Mouse (Mus musculus): ENCODE results near the gene Cxcr3. TPM values are rescaled to one million over a fixed set of nuclear protein-coding genes. Genes with fewer than 3 reads are reported as not detected.

The Cxcr3 gene
- under 1 TPM in 1 of 2 experiments, not detected in 1; 0.12 TPM for total RNA-seq (2021)
- long read RNA-seq, experiment 1: 0 reads
- long read RNA-seq, experiment 2: 0 reads

DNA sequence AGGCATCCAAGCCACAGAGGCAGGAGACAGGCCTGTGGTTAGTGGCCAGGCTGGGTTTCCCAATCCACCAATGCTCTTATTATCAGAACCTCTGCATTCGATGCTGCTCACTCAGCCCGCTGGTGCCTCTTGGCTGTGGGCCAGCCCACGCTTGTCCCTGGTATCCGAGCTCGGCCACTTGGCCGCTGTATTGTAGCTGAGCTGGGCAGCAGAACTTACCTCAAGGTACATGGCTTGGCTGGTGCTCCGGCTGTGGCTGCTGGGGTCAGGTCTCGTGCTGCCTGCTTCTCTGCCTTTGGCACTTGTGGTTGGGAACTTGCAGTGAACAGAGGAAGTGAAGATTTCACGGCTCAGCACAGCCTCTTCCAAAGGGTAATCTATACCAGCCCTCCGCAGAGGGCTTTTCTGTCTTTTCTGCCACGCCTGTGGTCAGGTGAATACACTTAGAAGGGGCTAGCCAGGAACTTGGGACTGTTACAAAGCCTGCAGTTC is at the start of gene Cxcr3:
TSS of gene Cxcr3 (minus strand) at position 442 of the 492 bp plus-strand sequence.
- DNase-seq (ENCODE audit: low spot score): peak; percentile 1

DNA sequence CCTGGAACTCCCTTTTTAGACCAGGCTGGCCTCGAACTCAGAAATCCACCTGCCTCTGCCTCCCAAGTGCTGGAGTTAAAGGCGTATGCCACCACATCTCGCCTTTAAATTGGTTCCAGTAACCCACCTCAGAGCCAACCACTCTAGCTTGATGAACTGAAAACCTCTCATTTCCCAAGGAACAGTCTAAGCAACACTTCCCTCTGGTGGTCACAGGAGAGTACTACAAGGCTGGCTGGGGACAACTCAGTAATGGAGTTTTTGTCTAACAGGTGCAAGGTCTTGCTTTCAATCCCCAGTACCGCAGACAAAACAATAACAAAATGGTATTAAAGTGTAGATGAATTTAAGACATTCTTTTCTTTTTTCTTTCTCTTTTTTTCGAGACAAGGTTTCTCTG is 38.0 kb upstream of the Cxcr3 start:
- DNase-seq (ENCODE audit: low spot score): peak; percentile 34

DNA sequence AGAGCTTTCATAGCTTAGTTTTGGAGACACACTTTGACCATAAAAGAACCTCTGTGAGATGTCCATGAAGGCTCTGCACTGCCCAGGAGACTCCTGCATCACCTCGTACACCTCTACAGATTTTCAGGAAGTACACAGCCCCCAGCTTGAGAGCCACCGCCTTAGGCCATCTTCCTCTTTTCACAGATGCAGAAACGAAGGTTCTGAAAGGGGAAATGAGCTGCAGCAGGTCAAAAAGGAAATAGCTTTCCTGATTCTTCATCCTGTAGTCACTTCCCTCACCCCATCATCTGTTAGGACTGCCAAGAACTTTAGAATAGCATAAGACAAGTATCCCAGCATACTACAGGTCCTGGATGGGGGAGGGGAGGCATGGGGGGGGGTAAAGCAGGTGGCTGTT is 36.2 kb upstream of the Cxcr3 start:
- no peak for DNase-seq (ENCODE audit: low spot score)

DNA sequence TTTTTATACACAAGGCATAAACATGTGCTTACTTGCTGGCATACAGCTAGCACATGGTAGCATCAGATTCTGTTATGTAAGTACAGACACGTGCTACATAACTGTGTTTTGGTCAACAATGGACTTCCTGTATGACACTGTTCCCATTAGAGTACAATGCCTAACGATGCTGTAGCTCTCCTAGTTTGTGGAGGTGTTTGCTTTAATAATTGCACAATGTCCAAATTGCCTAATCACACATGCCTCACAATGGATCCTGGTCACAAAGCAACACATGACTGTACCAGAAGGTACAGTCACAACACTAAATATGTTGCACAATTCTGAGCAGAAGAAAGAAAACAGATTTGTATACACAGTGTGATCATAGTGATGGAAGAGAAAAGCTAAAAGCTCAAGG is 35.4 kb upstream of the Cxcr3 start:
- no peak for DNase-seq (ENCODE audit: low spot score)

DNA sequence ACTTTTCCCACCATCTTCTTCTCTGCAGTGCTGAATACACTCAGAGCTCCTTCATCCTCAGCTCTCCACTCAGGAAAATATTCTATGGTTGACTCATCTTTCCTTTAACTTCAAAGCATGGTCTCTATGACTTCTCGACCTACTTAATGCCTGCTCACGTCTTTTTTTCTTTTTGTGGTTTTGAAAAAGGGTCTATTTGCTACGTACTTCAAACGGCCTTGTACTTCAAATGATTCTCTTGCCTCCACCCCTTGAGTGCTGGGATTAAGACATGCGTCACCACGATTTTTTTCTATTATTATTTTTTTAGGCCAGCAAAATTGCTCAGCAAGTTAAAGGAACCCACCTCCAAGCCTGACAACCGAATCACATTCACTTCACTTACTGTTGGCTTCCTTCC is 33.2 kb upstream of the Cxcr3 start:
- no peak for DNase-seq (ENCODE audit: low spot score)

DNA sequence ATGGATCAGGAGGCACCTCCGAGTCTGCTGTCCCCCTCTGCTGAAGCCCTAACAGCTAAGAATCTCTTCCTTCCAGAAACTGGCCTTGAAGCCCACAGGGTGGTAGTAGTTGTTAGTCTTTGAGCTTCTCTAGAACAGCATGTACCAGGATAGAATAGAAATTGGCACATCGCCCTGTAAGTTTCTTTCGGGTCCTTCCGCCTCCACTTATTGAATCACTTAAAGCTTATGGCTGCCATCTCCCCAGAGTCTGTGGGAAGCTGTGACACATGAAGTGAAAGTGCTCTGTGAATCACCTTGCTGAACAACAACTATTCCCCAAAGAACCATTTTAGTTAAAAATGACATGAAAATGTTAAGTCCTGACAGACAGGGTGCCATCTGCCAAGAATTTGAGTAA is 31.0 kb upstream of the Cxcr3 start:
- no peak for DNase-seq (ENCODE audit: low spot score)

DNA sequence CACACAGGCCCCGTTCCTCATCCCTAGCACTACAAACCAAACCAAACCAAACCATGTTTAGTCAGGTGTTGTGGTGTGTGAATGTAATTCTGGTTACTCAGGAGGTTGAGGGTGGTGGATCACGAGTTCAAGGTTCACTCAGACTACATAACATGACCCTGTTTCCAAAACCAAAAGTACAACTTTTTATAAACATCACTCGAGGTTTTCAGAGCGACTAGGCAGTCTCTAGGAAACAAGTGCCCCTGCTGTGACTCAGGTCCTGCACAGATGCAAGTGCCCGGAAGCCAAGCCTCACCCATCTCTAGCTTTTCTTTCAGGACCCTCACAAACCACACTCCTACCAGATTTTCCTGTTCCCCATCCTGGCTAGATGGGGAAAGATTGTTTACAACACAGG is 30.6 kb upstream of the Cxcr3 start:
- DNase-seq (ENCODE audit: low spot score): no peak

DNA sequence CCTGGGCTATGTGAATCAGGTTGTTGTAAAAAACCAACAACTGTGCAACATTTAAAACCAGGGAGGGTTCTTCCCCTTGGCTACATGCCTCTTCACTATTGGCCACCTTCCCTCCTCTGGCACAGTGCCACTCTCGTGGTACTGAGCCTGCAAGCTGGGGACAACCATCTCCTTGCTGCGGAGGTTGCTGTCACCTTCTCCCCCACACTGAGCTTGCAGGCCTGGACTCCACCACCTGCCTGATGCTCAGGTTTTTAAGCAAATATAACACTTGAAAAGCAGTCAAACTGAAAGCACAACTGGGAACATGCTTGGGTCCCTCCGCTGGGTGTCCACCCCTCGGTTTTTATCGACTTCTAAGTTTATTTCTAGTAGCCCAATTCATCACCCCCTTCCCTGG is 20.4 kb upstream of the Cxcr3 start:
- no peak for DNase-seq (ENCODE audit: low spot score)

DNA sequence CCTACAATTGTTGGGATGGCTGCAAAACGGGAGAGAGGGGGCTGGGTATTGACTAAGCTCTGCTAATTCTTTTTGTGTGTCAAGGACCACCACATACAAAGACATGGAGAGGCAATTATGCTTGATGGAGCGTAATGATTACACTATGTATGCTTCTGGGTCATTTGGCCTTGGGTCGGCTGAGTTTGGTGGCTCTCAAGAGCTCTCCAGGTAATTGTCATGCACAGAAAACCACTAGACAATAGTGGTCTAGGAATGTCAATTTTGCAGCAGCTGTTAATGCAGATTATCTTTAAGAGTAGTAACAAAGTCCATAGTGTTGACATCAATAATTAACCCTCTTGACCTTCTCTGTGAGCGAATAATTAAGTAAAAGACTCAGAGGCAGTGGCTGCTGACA is 16.1 kb upstream of the Cxcr3 start:
- no peak for DNase-seq (ENCODE audit: low spot score)

- DNase-seq (ENCODE audit: low spot score): no peak
Observed at GRCm38 (mm10) chrX:101741064-101741433, 7.0 kb upstream of the Cxcr3 start.

GRCm38 (mm10) chrX:101740335-101741063 is 6.4 kb upstream of the Cxcr3 start:
- DNase-seq (ENCODE audit: low spot score): no peak

GRCm38 (mm10) chrX:101737201-101737600 is 3.1 kb upstream of the Cxcr3 start:
- no peak for DNase-seq (ENCODE audit: low spot score)

GRCm38 (mm10) chrX:101734981-101735380 is 912 bp upstream of the Cxcr3 start:
- no peak for DNase-seq (ENCODE audit: low spot score)

DNA sequence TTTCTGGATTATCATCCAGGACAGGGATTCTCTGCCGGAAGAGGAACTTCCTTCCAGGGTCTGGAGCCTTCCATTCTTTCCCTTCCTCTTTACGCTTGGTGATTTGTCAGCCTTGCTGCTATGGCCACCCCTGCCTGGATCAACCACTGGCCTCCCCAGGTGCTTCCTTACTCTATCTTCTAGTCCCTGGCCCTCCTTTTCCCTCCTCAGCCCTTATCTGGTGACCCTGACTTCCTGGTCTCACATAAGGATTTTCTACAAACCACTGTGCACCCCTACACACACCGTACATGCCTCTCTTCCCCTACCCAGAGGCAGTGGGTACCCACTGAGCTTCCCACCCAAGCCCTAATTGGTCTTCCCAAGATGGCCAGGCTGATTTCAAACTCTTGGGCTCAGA is 781 bp downstream of the Cxcr3 start:
- no peak for DNase-seq (ENCODE audit: low spot score)

GRCm38 (mm10) chrX:101732644-101733043 is 1.4 kb downstream of the Cxcr3 start:
- no peak for DNase-seq (ENCODE audit: low spot score)

DNA sequence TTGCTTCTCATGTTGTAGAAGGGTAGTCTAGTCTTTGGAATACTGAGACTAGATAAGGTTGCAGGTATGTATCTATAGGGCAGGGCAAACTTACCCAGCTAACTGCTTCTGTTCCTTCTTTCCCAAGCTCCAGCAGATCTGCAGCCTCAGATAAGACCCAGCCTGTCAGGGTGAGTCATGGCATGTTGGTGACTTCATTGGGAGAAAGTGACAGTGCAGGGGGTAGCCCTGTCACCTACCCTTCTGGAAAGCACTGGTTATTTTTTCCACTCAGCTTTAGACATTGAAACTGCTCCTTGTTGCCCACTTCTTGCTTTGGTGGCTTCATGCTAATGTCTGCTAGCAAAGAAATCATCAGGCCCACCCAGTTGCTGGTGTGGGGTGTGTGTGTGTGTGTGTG is 4.1 kb downstream of the Cxcr3 start:
- no peak for DNase-seq (ENCODE audit: low spot score)

DNA sequence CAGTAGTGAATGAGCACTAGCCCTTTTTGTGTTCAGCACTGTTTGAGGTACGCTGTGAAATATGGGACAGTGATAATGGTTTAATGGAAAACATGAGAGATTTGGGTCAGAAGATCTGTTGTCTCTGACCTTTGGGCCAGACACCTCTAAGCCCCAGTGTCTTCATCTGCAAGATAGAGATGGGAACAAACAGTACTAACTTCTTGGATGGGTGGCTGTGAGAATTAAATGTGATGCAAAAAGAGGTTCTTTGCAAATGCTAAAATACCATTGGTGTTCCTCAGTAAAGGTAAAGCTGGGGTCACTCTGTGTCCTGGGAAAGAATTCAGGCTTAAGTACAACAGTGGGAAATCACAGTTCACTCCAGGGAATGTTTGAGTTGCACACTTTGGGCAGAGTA is 13.7 kb downstream of the Cxcr3 start:
- no peak for DNase-seq (ENCODE audit: low spot score)

- no peak for DNase-seq (ENCODE audit: low spot score)
Observed at GRCm38 (mm10) chrX:101705111-101705510, 29.0 kb downstream of the Cxcr3 start.

DNA sequence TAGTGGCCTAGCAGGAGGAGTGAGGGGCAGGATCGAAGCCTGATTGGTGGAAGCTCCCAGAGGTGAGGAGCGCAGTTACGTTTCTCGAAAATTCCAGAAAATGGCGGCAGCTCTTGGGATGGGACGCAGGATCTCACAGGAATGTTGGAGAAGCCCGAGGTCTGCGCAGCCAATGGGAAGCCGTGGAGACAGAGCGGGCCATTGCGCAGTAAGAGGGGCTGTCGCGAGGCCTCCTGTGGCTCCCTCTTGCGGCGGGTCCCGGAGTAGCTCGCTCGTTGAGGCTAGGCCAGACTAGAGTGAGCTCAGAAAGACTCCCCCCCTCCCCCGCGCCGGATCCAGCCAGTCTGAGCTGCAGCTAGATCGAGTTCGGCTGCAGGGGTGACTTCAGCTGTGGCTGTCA is 35.8 kb downstream of the Cxcr3 start:
- no peak for DNase-seq (ENCODE audit: low spot score)

DNA sequence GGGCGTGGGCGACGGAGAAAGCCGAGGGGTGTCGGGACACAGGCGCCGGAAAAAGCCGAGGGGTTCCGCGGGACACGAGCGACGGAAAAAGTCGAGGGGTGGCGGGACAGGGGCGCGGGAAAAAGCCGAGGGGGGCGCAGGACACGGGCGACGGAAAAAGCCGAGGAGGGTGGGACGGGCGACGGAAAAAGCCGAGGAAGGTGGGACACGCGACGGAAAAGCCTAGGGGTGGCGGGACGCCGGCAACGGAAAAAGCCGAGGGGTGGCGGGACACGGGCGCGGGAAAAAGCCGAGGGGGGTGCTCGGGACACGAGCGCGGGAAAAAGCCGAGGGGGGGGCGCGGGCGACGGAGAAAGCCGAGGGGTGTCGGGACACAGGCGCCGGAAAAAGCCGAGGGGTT is 36.5 kb downstream of the Cxcr3 start:
- DNase-seq (ENCODE audit: low spot score): no peak

DNA sequence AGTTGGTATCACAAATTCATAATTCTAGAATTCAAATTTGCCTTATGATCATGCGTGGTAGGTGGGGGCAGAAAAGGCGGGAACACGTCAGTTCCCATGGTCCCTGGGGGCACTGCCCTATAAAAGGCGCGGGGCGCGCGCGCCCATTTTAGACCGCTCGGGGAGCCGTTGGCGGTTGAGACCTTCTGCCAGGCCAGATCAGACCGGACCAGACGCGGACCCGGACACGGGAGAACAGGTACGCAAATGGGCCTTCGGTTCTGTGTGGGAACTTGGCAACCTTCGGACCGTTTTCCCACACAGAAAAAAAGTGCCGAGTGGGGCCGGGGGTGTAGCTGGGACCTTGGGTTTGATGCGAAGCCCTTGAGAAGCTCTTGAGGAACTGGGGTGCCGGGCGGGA is 38.4 kb downstream of the Cxcr3 start:
- DNase-seq (ENCODE audit: low spot score): no peak

Measured in gastrocnemius, adult 18-20 months (tissue).